Mouse (Mus musculus) gastrocnemius, adult 18-20 months (tissue): ENCODE measurements around the gene Tppp3. TPM values are rescaled to one million over a fixed set of nuclear protein-coding genes. Genes with fewer than 3 reads are reported as not detected.

Source experiments
- DNase-seq: peaks from one replicate; pipeline ENCODE4 v3.0.0; 2021; ENCODE audit warnings: low spot score
- total RNA-seq, 2 experiments: library from RNA; stranded (reverse); gene quantifications; 2 replicates each; pipeline ENCODE4 v1.2.3; 2021

Tppp3 gene
- total RNA-seq, 2 experiments from 2014 or later = 47.9 to 56.7 TPM

GRCm38 (mm10) chr8:105468002-105468720 is 3.2 kb downstream of the Tppp3 start:
- no peak for DNase-seq

GRCm38 (mm10) chr8:105467396-105467985 is 3.8 kb downstream of the Tppp3 start:
- DNase-seq = no peak

- no peak for DNase-seq
These were observed 4.5 kb downstream of the Tppp3 start for GRCm38 (mm10) chr8:105466700-105467291.

- DNase-seq = no peak
These were observed 5.1 kb downstream of the Tppp3 start for GRCm38 (mm10) chr8:105466246-105466645.

- DNase-seq = no peak
These were observed 6.7 kb downstream of the Tppp3 start for GRCm38 (mm10) chr8:105464595-105464994.

GRCm38 (mm10) chr8:105461085-105461803 is 10.1 kb downstream of the Tppp3 start:
- no peak for DNase-seq

DNA sequence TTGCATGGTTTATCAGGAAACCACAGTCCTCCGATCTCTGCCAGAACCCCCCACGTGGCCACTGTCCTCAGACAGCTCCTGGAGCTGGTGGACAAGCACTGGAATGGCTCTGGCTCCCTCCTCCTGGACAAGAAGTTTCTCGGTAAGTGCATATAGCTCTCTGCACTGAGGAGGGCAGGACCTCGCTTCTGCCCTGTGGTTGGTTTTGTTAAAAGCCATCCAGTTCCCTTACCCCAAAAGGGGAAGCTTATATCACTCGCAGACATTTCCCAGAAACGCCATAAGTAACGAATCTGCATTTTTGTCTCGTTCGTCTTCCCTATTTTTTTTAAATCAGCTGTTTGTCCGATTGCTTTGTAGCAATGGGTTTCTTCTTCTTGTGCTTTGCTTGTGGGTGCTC is 16.1 kb downstream of the Tppp3 start:
- no peak for DNase-seq

DNA sequence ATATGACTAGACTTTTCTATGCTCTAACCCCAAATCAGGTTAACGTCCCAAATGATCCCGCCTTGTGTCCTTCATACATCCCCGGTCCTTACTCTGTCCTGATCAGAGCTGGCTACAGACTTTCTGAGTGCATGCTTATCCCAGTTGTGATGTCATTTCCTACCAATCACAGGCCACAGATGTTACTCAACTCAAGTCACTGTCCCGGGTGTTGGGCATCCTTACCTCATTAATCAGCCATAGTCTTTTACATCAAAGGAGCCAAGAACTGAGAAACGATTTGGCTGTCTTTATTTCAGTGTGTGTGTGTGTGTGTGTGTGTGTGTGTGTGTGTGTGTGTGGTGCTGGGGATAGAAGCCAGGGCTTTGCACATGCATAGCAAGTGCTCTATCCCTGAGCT is 17.2 kb downstream of the Tppp3 start:
- DNase-seq = peak; percentile 19

DNA sequence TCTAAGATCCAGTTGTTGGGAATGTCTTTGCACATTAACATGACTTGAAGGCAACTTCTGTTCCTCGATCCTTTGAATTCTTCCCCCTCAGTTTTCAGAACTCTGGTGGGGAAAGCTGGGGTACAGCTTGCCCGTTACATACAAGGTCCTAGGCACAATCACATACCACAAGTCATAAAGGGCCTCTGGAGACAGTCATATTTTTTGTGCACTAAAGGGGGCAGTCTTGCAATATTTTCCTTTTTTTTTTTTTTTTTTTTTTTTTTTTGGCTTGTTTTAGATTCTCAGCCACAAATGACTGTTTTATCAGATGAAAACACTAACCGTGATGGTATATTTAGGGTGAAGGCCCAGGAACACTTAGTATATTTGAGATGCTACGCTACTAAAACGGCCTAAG is 18.0 kb downstream of the Tppp3 start:
- no peak for DNase-seq

DNA sequence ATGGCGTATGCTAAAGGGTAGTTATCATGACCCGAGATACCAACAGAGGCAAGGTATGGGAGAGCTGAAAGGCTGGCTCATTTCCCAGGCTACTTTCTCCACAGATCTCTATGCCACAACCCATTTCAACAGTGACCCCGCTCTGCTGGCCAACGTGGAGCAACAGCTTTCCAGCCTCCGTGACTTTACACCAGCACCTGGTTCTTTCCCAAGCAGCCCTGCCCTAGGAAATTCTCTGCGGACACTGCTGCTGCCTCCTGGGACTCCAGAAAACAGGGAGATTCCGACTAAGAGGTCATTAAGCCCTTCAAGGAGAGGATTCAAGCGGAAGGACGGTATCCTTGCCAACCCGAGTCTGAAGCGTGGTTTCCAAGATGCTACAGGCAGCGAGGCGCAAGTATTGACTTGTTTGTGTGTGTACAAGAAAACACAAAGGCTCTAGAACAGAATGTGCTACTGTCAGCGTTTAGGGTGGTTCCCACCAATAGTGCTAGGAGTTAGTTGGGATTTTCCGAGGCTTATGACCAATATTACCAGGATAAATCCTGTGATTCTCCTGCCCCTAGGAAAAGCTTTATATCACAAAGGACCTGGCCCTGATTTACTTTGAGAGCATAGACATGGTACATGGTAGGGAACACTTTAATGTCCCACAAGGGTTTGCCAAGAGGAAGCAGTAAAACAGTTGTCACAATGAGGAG is 19.3 kb downstream of the Tppp3 start:
- DNase-seq = peak; percentile 7

- DNase-seq = no peak
These were observed 20.3 kb downstream of the Tppp3 start for GRCm38 (mm10) chr8:105450977-105451376.

DNA sequence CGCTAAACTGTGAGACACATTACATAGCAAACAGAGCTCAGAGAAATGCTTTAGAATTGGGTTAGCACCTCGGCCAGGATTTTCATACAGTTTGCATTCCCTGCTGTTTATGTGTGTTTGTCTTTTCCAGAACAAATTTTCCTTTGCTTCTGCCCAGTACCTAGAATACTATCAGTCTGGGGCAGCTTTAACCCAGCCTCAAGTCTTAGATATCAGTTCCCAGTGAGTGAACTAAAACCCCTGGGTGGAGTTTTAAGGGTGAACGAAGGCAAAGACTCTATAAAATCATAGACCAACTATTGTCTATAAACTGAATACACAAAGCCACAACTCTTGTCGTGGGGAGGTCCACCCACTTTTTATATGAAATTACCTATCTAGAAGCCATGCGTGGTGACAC is 22.7 kb downstream of the Tppp3 start:
- no peak for DNase-seq

DNA sequence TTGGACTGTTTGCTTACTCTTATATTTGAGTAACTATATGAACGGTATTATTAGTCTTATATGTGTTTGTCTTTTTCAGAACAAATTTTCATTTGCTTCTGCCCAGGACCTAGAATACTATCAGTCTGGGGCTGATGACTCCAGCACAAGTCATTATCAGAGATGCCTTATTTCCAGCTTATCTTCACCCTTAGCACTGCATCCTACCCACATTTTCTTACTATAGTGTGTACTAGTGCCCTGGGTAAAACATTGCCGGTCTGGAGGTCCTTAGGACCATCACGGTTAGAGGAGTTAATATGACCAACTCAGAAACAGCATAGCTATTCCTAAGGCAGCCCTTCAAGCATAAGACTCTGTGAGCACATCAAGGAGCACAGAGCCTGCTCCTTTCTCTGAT is 23.1 kb downstream of the Tppp3 start:
- no peak for DNase-seq

DNA sequence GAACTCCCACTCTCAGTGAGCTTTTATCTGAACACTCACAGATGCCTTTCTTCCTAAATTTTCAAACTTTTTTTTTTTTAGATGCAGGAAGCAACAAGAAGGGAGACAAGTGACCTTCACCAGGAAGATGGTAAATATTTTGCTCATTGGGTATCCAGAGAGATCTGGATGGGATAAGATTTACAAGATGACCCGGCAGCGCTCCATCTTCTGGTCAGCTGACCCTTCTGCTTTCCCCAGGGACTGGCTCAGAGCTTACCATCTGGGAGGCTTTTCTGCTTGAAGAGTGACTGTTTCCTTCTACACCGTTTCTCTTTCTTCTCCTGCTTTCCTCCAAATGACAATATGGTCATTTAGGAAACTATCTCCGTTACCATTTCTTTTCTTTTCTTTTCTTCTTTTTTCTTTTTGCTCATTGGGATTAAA is 25.2 kb downstream of the Tppp3 start:
- peak; percentile 54 for DNase-seq

GRCm38 (mm10) chr8:105445296-105446126 is 25.8 kb downstream of the Tppp3 start:
- peak; percentile 53 for DNase-seq

- no peak for DNase-seq
These were observed 28.7 kb downstream of the Tppp3 start for GRCm38 (mm10) chr8:105442661-105443060.

GRCm38 (mm10) chr8:105441433-105441832 is 29.9 kb downstream of the Tppp3 start:
- no peak for DNase-seq

- DNase-seq = peak; percentile 28
These were observed 32.5 kb downstream of the Tppp3 start for GRCm38 (mm10) chr8:105438865-105439264.

DNA sequence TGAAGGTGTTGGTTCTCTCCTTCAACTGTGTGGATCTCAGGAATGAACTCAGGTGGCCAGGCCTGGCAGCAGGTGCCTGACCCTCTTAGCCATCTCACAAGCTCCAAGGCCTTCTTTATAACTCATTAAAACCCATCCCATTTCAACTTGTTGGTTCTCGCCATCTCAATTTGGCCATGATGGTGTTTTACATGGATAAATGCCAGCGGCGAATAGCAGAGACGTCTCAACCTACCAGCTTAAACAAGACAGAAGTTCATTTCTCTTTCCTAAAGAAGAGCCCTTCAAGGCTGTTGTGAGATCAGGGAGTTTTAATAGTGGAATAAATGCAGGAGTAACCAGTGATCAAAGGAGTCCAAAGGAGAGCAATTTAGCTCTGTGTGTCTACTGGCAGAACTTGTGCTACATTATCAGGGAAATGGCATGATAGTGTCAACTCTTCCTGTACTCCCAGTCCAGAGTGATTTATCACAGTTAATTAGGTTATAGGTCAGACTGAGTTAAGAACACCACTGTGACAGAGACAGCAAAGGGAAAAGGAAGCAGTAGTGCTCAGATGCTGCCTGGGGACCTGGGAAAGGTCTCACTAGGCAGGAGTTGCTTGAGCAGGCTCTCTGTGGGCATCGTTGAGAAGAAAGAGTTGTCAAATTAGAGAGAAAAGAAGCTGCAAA is 34.1 kb downstream of the Tppp3 start:
- DNase-seq = no peak

DNA sequence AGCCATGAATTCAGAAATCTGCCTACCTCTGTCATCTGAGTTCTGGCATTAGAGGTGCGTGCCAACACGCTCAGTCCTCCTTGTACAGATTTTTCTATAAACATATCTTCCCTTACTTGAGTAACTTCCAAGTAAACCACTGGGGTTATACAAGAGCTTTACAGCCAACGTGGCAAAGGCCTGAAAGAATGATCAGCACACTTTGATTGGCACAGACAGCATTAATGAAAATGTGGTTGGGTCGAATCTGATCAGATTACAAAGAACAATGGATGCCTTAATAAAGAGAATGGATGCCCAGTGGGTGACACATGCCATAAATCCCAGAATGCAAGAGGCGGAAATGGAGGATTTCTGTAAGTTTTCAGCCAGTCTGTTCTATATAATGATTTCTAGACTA is 35.1 kb downstream of the Tppp3 start:
- no peak for DNase-seq
